Mouse (Mus musculus) embryonic facial prominence, embryonic 12.5 days (tissue): Measurements from ENCODE around the gene Retreg3. TPM values are rescaled to one million over a fixed set of nuclear protein-coding genes. Genes with fewer than 3 reads are reported as not detected.
"Not testable (repeated sequence)": the region's sequence is repeated elsewhere in the genome, so short reads cannot be mapped to it uniquely, and the experiment has no call there.

Experiments
- ATAC-seq: fragments of 200-750 bp; cut with Nextera tagmentation; 2 replicates; pipeline ENCODE4 v1.8.0; 2017; ENCODE audit not compliant: insufficient number of reproducible peaks, insufficient read depth, low FRiP score, low TSS enrichment
- H3K27ac ChIP-seq: fragments of 300-500 bp; sonication (generic); 2 replicates; pipeline ENCODE4 v1.5.1; 2016; ENCODE audit warnings: mild to moderate bottlenecking
- H3K27me3 ChIP-seq: fragments of 300-500 bp; sonication (generic); 2 replicates; pipeline ENCODE4 v1.6.1; 2016; ENCODE audit warnings: mild to moderate bottlenecking, moderate library complexity
- H3K36me3 ChIP-seq: fragments of 300-500 bp; sonication (generic); 2 replicates; pipeline ENCODE4 v1.6.1; 2016; ENCODE audit warnings: mild to moderate bottlenecking
- H3K4me1 ChIP-seq: fragments of 300-500 bp; sonication (generic); 2 replicates; pipeline ENCODE4 v1.6.1; 2016
- H3K4me2 ChIP-seq: fragments of 300-500 bp; sonication (generic); replicated peaks from 2 replicates; pipeline ENCODE4 v1.6.1; 2016; ENCODE audit warnings: mild to moderate bottlenecking, moderate library complexity
- H3K4me3 ChIP-seq: fragments of 300-500 bp; sonication (generic); 2 replicates; pipeline ENCODE4 v1.5.1; 2016; ENCODE audit warnings: mild to moderate bottlenecking
- H3K9ac ChIP-seq: fragments of 300-500 bp; sonication (generic); 2 replicates; pipeline ENCODE4 v1.6.1; 2016; ENCODE audit warnings: mild to moderate bottlenecking, moderate library complexity
- H3K9me3 ChIP-seq: fragments of 300-500 bp; sonication (generic); 2 replicates; pipeline ENCODE4 v1.6.1; 2016; ENCODE audit warnings: mild to moderate bottlenecking, moderate library complexity
- WGBS: fragments of 180-500 bp; shearing (Covaris S2); methylation state at CpG from one replicate; pipeline ENCODE4 v1.1.7; 2016; 5-methylcytosine and 5-hydroxymethylcytosine counted together
- polyA plus RNA-seq: library from polyadenylated mRNA; unstranded; fragments of >200 nt; fragmentation: Nextera tagmentation; extraction: Ambion mirVana; gene quantifications from 2 replicates; pipeline ENCODE4 v1.2.1, GENCODE M21; 2016

The Retreg3 gene
- polyA plus RNA-seq, 1 experiment from 2014 or later, result 18.6 TPM

GRCm38 (mm10) chr11:101161551-101161950 lies 41.9 kb upstream of the Retreg3 start:
- peaks cover 54% of the 10 kb centered on the region for H3K27me3 ChIP-seq
- no peak overlapping the region for H3K4me3 ChIP-seq
- peaks cover 17% of the 10 kb centered on the region for H3K4me1 ChIP-seq
- H3K36me3 ChIP-seq, result 0 out of 2 replicates have a peak, but pooled peaks cover 14% of the 10 kb centered on the region
- H3K4me2 ChIP-seq, result no peak overlapping the region
- H3K9me3 ChIP-seq, result no peaks in the 10 kb centered on the region
- WGBS, result 84% methylated on average over 15 of the region's 15 CpGs
- H3K27ac ChIP-seq, result no peak overlapping the region
- H3K9ac ChIP-seq, result no peak overlapping the region
- no peak for ATAC-seq

- Histone ChIP-seq H3K4me1 (peaks cover 22% of the 10 kb centered on the region), H3K27me3 (peaks cover 49% of the 10 kb centered on the region), H3K36me3 (0 out of 2 replicates have a peak, but pooled peaks cover 14% of the 10 kb centered on the region)
- not testable (repeated sequence) for H3K27ac ChIP-seq, H3K4me2 ChIP-seq, H3K9ac ChIP-seq, H3K9me3 ChIP-seq, ATAC-seq, H3K4me3 ChIP-seq
- WGBS, result 83% methylated on average over 8 of the region's 8 CpGs
Observed at GRCm38 (mm10) chr11:101160981-101161505, 41.4 kb upstream of the Retreg3 start.

- WGBS, result 78% methylated on average over 10 of the region's 10 CpGs
- not testable (repeated sequence) for H3K9me3 ChIP-seq, H3K4me2 ChIP-seq, ATAC-seq, H3K4me3 ChIP-seq, H3K9ac ChIP-seq, H3K27ac ChIP-seq
- peaks cover 25% of the 10 kb centered on the region for H3K4me1 ChIP-seq
- H3K27me3 ChIP-seq, result peaks cover 40% of the 10 kb centered on the region
- 0 out of 2 replicates have a peak, but pooled peaks cover 14% of the 10 kb centered on the region for H3K36me3 ChIP-seq
Observed at GRCm38 (mm10) chr11:101160151-101160550, 40.5 kb upstream of the Retreg3 start.

GRCm38 (mm10) chr11:101155728-101156371 lies 36.2 kb upstream of the Retreg3 start, which contains the start of gene Tubg2:
Gene Tubg2, plus strand, starts transcription at chr11:101155907.
- WGBS, result 2% methylated on average over 34 of the region's 36 CpGs
- ATAC-seq, result peak; percentile 67
- no peaks in the 10 kb centered on the region for H3K36me3 ChIP-seq
- H3K27me3 ChIP-seq, result no peaks in the 10 kb centered on the region; the same call in 1 of the 2 replicates
- H3K27ac ChIP-seq, result peak within 1 kb of the TSS; percentile 68; the same call in 1 of the 2 replicates
- peaks cover 13% of the 10 kb centered on the region; the same call in 1 of the 2 replicates for H3K4me1 ChIP-seq
- H3K4me3 ChIP-seq, result peak within 1 kb of the TSS; percentile 37
- H3K9ac ChIP-seq, result peak within 1 kb of the TSS; percentile 52
- peak within 1 kb of the TSS; percentile 59 for H3K4me2 ChIP-seq
- no peaks in the 10 kb centered on the region for H3K9me3 ChIP-seq

- Histone ChIP-seq H3K9me3 (no peaks in the 10 kb centered on the region), H3K4me2 (peak overlapping the region; percentile 59; the same call in 1 of the 2 replicates), H3K27ac (no peak overlapping the region), H3K27me3 (no peaks in the 10 kb centered on the region; the same call in 1 of the 2 replicates), H3K4me3 (no peak overlapping the region), H3K36me3 (no peaks in the 10 kb centered on the region), H3K9ac (no peak overlapping the region), H3K4me1 (peaks cover 13% of the 10 kb centered on the region; the same call in 1 of the 2 replicates)
- 69% methylated on average over 6 of the region's 6 CpGs for WGBS
- no peak for ATAC-seq
Observed at GRCm38 (mm10) chr11:101155151-101155550, 35.5 kb upstream of the Retreg3 start.

- no peak overlapping the region for H3K27ac ChIP-seq
- no peak overlapping the region for H3K9ac ChIP-seq
- no peak overlapping the region for H3K4me3 ChIP-seq
- H3K4me1 ChIP-seq, result peaks cover 16% of the 10 kb centered on the region
- no peaks in the 10 kb centered on the region for H3K36me3 ChIP-seq
- no peak for ATAC-seq
- H3K9me3 ChIP-seq, result no peaks in the 10 kb centered on the region
- no peak overlapping the region for H3K4me2 ChIP-seq
- no peaks in the 10 kb centered on the region; the same call in 1 of the 2 replicates for H3K27me3 ChIP-seq
Observed at GRCm38 (mm10) chr11:101154648-101155047, 35.0 kb upstream of the Retreg3 start.

GRCm38 (mm10) chr11:101152825-101153224 lies 33.1 kb upstream of the Retreg3 start:
- Histone ChIP-seq H3K36me3 (no peaks in the 10 kb centered on the region), H3K9me3 (no peaks in the 10 kb centered on the region), H3K4me1 (peaks cover 34% of the 10 kb centered on the region), H3K4me2 (no peak overlapping the region), H3K27me3 (no peaks in the 10 kb centered on the region; the same call in 1 of the 2 replicates), H3K27ac (no peak overlapping the region), H3K4me3 (no peak overlapping the region), H3K9ac (no peak overlapping the region)
- ATAC-seq, result no peak
- 80% methylated on average over 1 of the region's 1 CpGs for WGBS

GRCm38 (mm10) chr11:101151063-101151462 lies 31.4 kb upstream of the Retreg3 start:
- no peak overlapping the region for H3K27ac ChIP-seq
- 57% methylated on average over 2 of the region's 2 CpGs for WGBS
- no peak for ATAC-seq
- H3K4me1 ChIP-seq, result peaks cover 32% of the 10 kb centered on the region
- no peak overlapping the region for H3K9ac ChIP-seq
- no peaks in the 10 kb centered on the region for H3K36me3 ChIP-seq
- H3K27me3 ChIP-seq, result no peaks in the 10 kb centered on the region
- no peak overlapping the region for H3K4me3 ChIP-seq
- H3K9me3 ChIP-seq, result no peaks in the 10 kb centered on the region
- H3K4me2 ChIP-seq, result no peak overlapping the region

- H3K9me3 ChIP-seq, result no peaks in the 10 kb centered on the region
- no peaks in the 10 kb centered on the region for H3K27me3 ChIP-seq
- peak; percentile 64; the same call in 1 of the 2 replicates for ATAC-seq
- WGBS, result 29% methylated on average over 9 of the region's 9 CpGs
- no peak overlapping the region for H3K9ac ChIP-seq
- H3K4me2 ChIP-seq, result no peak overlapping the region
- peaks cover 25% of the 10 kb centered on the region for H3K4me1 ChIP-seq
- no peak overlapping the region for H3K4me3 ChIP-seq
- H3K36me3 ChIP-seq, result no peaks in the 10 kb centered on the region
- H3K27ac ChIP-seq, result peak overlapping the region; percentile 86
Observed at GRCm38 (mm10) chr11:101149178-101150105, 29.7 kb upstream of the Retreg3 start.

- no peaks in the 10 kb centered on the region for H3K9me3 ChIP-seq
Observed at GRCm38 (mm10) chr11:101148751-101149150, 29.1 kb upstream of the Retreg3 start.

GRCm38 (mm10) chr11:101146377-101146776 lies 26.7 kb upstream of the Retreg3 start:
- H3K9me3 ChIP-seq, result no peaks in the 10 kb centered on the region
- H3K27me3 ChIP-seq, result no peaks in the 10 kb centered on the region
- H3K4me3 ChIP-seq, result no peak overlapping the region
- WGBS, result 21% methylated on average over 10 of the region's 10 CpGs
- H3K4me1 ChIP-seq, result peaks cover 32% of the 10 kb centered on the region
- H3K36me3 ChIP-seq, result no peaks in the 10 kb centered on the region
- no peak for ATAC-seq
- no peak overlapping the region for H3K9ac ChIP-seq
- H3K4me2 ChIP-seq, result no peak overlapping the region
- H3K27ac ChIP-seq, result no peak overlapping the region

More at GRCm38 (mm10) chr11:101148751-101149150, 29.1 kb upstream of the Retreg3 start:
- ATAC-seq, result no peak
- Histone ChIP-seq H3K27me3 (no peaks in the 10 kb centered on the region), H3K36me3 (no peaks in the 10 kb centered on the region), H3K27ac (peak overlapping the region; percentile 86), H3K4me1 (peaks cover 28% of the 10 kb centered on the region), H3K4me3 (no peak overlapping the region), H3K4me2 (no peak overlapping the region), H3K9ac (no peak overlapping the region)
- 59% methylated on average over 10 of the region's 10 CpGs for WGBS
